Mouse (Mus musculus): ENCODE results near the gene Mthfd1l.
A peak's percentile ranks its signal among the peaks of the same experiment; 100 is the strongest.

Gene Mthfd1l

DNA sequence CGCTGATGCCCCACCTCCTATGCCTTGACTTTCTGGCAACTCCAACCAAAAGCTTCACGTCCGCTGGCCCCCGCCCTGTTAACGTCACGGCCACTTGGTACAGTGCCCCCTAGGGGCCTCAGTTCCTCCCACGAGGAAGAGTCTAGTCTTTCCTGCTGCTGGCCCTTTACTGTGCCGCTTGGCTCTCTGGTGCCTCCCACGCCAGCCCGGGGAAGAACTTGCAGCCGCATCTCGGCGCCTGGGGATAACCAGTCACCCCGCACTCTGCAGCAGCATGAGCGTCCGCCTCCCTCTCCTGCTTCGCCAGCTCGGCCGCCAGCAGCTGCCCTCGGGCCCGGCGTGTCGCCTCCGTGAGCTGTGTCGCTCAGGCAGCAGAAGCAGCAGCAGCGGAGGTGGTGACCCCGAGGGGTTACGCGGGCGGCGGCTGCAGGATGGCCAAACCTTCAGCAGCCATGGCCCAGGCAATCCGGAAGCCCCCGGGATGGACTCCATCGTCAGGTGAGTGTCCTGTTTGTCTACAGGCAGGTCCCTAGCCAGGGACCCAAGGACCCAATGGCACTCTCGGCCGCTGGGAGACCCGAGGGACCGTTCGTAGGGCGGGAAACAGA is at the start of gene Mthfd1l:
Gene Mthfd1l (plus strand): TSS at position 138 of the 608 bp plus-strand sequence.
- peak; percentile 89 to 92 for DNase-seq

DNA sequence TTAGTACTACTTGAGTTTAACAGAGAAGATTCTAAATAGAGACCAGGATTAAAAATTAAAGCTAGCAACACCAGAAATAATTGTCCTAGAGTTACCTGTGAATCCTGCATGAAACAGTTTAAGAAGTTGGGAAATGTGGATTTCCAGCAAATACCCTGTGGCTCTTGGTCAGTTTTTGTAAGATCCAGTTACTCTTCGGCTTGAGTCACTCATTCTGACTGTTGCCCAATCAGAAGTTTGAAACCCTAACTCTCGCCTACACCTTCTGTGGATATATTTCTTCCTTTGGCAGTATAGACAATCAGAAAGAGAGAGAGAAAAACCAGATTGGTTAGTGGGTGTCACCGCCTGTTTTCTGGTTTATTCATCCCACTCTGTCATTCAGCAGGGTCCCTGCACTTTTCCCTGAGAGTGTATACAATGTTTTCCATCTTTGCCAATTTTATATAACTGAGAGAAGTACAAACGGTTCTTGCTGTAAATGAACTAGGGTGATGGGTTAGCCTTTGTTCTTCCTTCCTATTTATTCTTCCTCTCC is 44.8 kb upstream of the Mthfd1l start:
- DNase-seq: no peak

DNA sequence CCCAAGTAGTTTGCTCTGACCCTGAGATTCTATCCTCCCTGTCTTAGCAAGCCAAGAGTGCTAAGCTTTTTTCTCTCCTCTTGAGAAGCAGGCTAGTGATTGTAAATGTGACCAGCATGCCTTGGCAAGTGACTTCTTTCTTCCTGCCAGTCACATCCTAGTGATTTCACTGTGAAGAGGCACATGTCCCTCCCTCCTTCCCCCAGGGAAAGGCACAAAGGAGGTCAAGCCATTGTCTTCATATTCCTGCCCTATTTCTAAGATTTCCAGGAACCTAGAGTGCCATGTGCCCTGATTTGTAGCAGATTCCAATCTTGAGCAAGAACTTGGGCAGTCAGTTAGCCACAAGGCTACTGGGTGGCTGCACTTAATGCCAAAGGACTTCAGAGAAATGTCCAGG is 41.1 kb upstream of the Mthfd1l start:
- DNase-seq: no peak

DNA sequence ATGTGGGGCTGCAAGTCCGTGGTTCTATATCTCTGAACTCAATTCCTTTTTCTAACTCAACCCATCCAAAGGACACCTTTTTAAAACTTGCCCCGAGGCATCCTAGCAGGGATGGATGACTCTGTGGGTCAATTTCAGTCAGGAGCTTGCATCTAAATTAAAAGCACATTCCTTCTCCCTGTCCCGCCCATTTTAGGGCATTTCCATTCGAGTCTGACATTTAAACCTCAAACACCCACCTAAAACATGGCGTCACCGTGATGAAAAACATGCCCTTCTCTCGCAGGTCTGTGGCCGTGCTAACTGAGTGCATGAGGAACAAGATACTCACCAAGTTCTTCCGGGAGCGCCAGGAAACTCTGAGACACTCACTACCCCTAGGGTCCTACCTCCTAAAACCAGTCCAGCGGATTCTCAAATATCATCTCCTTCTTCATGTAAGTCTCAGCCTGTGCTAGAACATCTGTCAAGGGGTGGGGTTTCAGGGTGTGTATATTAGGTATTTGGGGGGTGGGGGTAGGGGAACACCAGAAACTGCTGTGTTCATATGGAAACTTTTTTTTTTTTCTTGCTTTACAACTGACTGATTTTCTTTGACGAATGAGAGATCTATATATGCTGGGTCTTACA is 39.5 kb upstream of the Mthfd1l start:
- no peak for DNase-seq

DNA sequence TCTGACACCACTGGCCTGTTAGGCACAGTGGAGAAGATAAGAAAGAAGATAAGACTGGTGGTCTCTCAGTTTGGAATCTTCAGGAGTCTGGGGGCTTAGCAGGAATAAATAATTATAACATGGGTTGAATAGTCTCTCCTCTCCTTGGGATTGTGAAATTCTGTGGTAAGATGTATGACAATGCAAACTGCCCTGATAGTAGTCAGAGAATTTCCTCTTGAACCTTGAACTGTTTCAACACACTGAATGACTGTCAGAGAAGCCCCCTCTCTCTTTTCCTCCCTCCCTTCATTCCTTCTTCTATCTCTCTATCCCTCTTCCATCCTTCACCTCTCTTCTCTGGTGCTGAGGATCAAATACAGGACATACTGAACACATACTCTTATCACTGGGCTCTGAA is 36.1 kb upstream of the Mthfd1l start:
- no peak for DNase-seq

DNA sequence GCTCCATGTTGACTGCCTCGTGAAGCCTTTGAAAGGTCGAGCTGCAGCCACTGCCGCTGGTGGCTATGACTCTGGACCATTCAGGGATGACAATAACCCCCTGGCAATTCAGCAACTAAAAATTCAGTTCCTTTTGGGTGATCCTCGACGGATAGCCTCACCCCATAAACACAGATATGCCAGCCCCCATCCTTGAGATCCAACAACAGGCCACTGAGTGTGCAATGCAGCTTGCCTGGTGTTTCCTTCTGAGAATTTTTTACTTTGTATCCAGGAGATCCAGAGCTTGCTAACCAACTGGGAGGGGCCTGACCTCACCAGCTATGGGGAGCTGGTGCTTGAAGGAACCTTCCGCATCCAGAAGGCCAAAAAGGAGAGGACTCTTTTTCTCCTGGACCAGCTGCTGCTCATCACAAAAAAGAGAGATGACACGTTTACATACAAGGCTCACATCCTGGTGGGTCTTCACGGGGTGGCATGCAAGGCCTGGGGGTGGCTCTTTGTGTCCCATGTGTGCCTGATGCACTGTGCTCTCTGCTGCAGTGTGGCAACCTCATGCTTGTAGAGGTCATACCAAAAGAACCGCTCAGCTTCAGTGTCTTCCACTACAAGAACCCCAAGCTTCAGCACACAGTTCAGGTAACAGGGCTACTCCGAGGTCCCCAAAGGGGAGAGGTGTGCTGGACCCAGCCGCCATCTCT is 32.9 kb upstream of the Mthfd1l start:
- DNase-seq: no peak

DNA sequence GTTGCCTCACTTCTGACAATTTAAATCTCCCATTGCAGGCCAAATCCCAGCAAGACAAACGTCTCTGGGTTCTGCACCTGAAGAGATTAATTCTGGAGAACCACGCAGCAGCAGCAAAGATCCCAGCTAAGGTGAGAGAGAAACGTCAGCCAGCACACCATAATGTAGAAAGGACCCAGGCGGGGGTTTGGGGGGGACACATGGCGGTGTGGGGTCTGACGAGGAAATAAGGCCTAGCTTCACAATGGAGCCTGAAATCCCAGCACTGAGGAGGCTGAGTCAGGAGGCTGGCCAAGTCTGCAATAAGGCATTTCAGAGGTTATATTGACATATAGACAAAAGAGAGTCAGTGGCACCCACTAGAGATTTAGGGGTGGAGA is 32.3 kb upstream of the Mthfd1l start:
- no peak for DNase-seq

DNA sequence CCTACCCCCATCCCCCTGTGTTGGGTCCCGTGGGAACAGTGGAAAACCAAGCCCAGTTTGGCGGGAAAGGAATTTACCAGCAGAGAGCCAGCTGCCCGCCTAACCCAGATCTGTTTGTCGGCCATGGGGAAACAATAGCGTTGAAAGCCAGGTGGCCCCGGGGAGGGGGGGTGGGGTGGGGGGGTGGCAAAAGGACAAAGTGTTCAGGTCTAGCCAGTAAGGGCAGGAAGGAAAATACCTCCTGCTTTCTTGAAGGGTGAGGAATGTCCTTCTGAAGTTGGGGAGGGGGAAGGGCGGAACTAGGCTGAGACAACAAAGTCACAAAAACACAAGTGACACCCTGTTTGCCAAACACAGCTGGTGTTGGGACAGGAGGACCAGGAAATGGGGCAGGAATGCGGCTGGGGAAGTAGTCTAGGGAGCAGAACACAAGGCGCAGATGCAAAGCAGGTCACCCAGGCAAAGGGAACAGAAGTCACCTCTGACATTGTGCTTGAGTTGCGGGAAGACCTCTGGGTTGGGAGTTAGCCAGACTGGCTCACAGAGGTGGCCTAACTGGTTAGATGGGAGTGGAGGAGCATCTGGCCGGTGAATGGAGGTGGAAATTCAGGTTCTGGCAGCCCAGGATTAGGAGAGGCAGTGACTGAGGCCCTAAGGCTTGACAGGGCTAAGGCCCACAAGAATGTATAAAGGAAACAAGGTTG is 31.7 kb upstream of the Mthfd1l start:
- no peak for DNase-seq

DNA sequence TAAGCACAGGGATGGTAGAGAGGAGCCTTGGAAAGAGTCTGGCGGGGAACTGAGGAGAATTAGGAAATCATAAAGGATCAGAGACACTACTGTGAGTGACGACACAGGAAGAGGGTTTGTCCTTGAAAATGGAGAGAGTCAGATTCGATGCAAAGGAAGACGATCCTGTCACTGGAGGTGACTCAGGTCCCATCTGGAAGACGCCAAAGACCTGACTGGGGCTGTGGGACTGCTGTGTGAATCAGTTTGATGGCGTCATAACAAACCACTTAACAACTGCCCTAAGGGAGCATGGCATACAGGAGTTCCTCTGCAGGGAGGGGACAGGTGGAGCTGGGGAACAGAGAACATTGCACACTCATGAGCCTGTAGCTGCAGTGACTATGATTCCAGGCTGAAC is 30.6 kb upstream of the Mthfd1l start:
- no peak for DNase-seq

DNA sequence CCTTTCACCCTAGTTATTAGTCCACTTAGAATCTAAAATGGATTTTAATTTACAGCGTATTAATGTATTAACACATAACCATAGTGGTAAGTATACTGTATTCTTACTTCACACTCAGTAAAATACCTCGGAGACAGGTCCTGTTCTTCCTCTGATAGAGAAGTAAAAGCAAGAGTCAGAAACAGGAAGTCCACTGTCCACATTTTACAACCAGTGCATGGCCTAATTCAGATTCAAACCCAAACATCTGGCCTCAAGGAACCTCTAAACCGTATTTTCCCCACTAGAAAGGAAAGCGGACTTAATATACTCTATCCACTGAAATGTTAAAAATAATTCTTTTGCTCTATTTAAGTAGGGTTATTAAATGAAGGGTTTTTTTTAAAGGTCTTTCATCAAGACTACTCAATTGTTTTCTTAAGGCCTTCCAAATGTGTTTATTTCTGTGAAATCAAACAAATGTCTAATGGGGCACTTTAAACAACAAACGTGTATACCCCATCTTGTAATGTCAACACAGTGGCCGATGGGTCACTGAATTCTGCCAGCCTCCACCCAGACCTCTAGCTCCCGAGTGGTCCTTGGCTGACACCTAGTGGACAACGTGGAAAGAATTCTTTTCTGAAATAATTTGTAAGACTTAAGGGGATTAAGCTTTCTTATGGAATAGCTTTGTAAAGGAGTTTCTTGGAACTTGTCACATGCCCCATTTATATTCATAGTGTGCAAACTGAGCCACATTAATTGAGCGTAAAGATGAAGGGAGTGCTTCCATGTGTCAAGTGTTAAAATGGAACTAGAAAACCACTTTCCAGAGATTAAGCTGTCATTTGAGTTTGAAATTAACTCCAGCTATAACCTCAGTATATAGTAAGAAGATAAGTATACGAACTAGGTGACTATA is 29.2 kb upstream of the Mthfd1l start:
- peak; percentile 64 to 83 for DNase-seq

DNA sequence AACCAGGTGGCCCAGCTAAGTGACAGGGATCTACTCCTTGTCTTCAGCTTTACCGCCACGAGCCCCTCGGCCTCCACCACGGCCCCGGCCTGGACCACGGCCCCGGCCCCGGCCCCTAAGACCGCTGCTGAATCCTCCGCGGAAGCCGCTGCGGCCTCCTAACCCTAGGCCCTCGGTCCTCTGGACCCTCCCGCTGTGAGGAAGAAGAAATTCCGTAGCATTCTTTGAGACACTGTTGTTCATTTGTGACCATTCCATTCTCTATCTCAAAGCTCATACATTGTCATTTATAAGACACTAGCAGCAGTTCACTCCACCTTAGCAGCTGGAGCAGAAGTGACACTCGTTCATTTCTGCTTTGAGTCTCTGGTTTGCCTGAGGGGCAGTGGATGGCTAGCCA is 26.0 kb upstream of the Mthfd1l start:
- DNase-seq: no peak

DNA sequence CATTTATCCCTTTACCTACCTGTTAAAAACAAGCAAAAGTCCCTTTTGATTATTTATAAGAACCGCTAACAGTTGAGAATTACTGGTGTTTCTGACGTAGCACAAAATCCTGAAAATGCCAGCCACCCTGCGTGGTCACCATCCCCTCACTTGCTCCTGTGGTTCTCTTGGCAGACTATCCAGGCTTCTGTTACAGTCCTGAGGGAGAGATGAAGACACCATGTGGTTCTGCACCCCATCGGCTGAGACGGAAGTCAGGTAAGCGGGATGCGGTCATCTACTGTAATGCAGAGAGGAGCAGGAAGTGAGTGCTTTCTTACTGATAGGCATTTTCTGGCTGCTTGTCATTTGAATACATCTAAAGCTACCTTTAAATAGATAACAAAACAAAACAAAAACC is 25.6 kb upstream of the Mthfd1l start:
- no peak for DNase-seq

DNA sequence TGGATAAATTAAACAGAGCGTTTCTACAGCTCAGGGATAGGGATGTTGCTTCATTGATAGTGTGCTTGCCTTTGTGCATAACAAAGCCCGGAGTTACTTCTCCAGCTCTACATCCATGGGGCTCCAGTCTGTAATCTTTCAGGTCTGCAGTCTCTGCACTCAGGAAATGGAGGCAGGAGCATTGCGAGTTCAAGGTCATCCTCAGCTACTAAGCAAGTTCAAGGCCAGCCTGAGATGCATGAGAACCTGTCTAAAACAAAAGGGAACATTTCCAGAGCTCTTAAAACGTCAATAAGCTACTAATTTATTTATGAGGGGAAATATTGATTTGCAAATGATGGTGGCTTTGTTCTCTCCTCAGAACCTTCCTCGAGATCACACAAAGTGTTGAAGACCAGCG is 23.6 kb upstream of the Mthfd1l start:
- no peak for DNase-seq

DNA sequence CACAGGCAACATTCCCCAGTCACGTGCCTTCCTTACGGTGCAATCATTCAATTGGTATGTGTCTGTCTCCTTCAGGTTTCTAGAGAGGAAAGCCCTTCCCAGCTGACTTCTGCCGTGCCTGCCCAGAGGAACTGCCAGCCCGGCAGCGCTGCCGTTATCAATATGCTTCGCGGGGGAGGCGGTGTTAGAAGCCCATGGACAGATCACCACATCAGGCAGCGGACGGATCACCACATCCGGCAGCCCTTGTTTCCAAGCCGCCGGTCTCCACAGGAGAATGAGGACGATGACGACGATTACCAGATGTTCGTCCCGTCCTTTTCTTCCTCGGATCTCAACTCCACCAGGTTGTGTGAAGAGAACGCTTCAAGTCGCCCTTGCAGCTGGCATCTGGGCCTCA is 16.4 kb upstream of the Mthfd1l start:
- no peak for DNase-seq

DNA sequence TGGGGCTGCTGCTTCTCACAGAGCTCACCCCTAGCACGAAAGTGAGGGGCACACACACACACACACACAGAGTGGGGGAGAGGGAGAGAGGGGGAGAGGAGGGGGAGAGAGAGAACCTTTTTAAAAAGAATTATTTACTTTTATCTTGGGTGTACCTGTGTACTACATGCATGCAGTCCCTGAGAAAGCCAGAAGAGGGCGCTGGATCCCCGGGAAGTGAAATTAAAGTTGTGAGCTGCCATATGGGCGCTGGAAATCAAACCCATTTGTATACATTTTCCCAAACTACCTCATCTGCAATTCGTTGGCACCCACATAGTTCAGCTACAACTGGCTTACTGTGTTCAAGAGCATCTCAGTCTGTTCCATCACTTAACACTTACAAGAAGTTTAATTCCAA is 14.3 kb upstream of the Mthfd1l start:
- no peak for DNase-seq

DNA sequence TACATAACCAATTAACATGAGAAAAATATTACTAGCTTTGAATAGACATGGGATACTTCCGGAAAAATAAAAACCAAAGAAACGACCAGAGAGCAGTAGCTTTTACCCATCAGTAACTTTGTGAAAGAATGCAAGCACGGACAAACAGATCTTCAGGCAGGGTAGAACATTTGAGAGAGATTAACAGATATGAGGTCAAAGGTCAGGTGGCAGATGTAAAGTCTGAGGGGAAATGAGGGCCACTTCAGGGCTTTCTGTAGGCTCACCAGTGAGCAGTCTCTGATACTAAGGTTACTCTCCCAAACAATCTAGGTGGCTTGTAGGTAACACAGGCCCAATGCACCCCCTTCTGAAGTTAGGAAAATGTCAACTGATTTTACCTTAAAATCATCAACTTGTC is 3.9 kb upstream of the Mthfd1l start:
- DNase-seq: no peak

DNA sequence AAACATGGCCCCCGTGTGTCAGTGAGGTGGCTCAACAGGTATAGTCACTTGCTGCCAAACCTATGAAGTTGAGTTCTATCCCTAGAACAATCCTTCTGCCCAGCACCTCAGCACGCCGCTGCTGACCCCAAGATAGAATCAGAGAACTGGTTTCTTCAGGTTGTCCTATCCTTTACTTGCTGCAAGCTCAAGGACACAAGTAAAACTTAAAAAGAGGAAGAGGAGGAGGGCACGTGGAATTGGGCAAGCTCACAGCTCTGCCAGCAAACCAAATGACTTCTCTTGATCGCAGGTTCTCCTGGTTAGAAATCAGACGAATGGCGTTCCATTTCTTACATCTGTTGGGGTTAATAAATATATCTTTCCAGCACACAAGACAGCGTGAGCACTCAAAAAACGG is 681 bp upstream of the Mthfd1l start:
- DNase-seq: no peak

DNA sequence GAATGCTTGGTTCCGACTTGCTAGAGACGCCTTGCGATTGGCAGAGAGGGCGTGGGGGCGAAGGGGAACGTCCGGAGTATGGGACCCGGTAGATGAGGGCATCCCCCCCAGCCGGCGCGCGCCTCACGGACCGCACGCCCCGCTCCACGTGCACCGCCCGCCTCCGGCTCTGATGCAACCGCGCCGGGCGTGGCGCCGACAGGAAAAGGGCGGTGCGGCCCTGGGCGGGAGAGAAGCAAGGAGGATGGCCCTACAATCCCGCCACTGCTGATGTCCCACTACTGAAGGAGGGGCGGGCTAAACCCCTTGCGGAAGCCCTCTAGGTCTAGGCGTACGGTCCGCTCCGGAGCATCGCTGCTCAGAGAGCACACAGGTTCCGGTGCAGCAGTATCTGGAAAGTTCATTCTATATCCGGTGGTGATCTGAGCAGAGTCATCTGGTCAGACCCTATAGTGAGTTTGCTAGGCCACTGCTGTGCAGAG is 712 bp downstream of the Mthfd1l start:
- DNase-seq: peak; percentile 93 to 95

DNA sequence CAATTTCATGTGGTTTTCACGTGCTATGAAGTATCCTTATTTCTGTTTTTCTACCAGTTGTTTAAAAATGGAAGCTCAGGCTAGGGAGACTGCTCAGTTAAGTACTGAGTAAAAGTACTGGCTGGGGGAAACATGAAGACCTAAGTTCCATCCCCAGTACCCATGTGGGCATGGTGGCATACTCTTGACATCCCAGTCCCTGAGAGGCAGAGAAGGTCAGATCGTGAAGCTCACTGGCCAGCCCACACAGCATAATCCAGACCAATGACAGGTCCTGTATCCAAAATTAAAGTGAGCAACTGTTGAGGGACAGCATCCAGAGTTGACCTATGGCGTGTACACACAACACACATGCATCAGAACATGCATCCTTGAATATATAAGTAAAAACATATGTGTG is 1.5 kb downstream of the Mthfd1l start:
- no peak for DNase-seq

DNA sequence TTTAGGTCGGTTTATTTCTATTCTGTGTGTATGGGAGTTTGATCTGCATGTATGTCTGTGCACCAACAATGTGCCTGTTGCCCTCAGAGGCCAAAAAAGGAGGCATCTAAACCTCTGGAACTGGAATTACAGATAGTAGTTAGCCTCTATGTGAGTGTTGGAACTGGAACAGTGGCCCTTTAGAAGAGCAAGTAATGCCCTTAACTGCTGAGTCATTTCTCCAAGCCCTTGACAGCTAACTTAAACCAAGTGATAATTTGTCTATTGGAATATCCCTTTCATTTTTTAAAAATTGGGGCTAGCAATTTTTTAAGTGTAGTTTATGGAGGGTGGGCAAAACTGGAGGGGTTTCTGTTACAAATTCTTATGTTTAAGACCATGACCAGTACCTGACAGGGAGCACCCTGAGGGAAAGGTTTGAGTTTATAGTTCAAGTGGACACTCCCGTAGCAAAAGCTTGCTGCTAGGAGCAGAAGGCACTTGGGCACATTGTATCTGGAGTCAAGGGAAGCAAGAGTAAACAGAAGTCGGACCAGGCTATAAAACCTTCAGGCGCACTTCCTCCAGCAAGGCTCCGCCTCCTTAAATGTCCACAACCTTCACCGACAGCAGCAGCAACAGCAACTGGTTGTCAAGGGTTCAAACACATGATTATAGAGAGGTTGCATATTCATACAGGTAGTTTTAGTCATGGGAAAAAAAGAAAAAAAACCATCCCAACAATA is 3.1 kb downstream of the Mthfd1l start:
- no peak for DNase-seq

DNA sequence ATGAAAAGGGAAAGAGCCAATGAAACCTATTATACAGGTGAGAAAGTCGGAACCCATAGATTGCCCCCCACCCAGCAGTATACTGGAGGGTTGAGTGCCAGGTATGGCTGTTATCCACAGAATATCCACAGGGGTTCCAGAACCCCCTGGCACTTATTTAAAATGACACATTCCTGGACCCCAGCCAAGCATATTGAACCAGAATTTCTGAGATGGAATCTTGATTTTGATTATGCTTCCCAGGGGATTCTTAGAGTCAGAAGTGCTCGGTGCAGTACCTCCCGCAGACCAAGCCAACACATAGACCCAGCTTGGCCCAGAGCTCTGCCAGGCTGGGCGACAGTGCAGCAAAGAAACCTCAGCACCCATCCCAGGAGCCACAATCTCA is 3.7 kb downstream of the Mthfd1l start:
- no peak for DNase-seq

DNA sequence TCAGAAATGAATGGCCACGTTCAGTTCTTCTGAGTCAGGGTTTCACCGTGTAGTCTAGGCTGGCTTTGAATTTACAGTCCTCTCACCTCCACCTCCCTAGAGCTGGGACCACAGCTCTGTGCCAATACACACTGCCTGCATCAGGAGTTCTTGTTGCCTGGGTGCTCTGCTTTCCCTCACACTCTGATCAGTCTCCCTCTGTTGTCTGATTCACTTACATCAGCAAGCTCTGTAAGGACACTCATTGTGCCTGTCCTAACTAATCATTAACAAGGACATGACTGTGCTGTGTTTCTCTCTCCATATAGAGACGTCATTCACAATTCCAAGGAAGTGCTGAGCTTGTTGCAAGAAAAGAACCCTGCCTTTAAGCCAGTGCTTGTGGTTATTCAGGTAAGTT is 5.4 kb downstream of the Mthfd1l start:
- DNase-seq: peak; percentile 36 to 37
